Mouse (Mus musculus): ENCODE measurements around the gene Ubash3b. TPM values are rescaled to one million over a fixed set of nuclear protein-coding genes. Genes with fewer than 3 reads are reported as not detected.

Ubash3b gene
- total RNA-seq (2021) = 1 to 10 TPM; 6.2 to 6.9 TPM

- DNase-seq = no peak
Observed at GRCm38 (mm10) chr9:41161413-41161812, at the start of gene Ubash3b. TSS of gene Ubash3b (minus strand) at chr9:41161697.

- DNase-seq = peak; percentile 96
Observed at GRCm38 (mm10) chr9:41207130-41208104, 45.9 kb upstream of the Ubash3b start.

GRCm38 (mm10) chr9:41206717-41207116 is 45.2 kb upstream of the Ubash3b start:
- DNase-seq = no peak

- no peak for DNase-seq
Observed at GRCm38 (mm10) chr9:41205267-41205666, 43.8 kb upstream of the Ubash3b start.

GRCm38 (mm10) chr9:41199456-41200252 is 38.2 kb upstream of the Ubash3b start:
- DNase-seq = no peak

GRCm38 (mm10) chr9:41198501-41199265 is 37.2 kb upstream of the Ubash3b start:
- DNase-seq = no peak

- no peak for DNase-seq
Observed at GRCm38 (mm10) chr9:41195742-41196311, 34.3 kb upstream of the Ubash3b start.

- DNase-seq = no peak
Observed at GRCm38 (mm10) chr9:41191651-41192210, 30.2 kb upstream of the Ubash3b start.

GRCm38 (mm10) chr9:41190745-41191482 is 29.4 kb upstream of the Ubash3b start:
- DNase-seq = peak; percentile 84

GRCm38 (mm10) chr9:41187939-41188338 is 26.4 kb upstream of the Ubash3b start:
- no peak for DNase-seq

GRCm38 (mm10) chr9:41187498-41187897 is 26.0 kb upstream of the Ubash3b start:
- no peak for DNase-seq

GRCm38 (mm10) chr9:41185331-41185730 is 23.8 kb upstream of the Ubash3b start:
- DNase-seq = no peak

GRCm38 (mm10) chr9:41182550-41182949 is 21.1 kb upstream of the Ubash3b start:
- DNase-seq = peak; percentile 58

- no peak for DNase-seq
Observed at GRCm38 (mm10) chr9:41181803-41182202, 20.3 kb upstream of the Ubash3b start.

GRCm38 (mm10) chr9:41181372-41181771 is 19.9 kb upstream of the Ubash3b start:
- DNase-seq = no peak

- no peak for DNase-seq
Observed at GRCm38 (mm10) chr9:41179056-41179455, 17.6 kb upstream of the Ubash3b start.

- no peak for DNase-seq
Observed at GRCm38 (mm10) chr9:41173158-41173557, 11.7 kb upstream of the Ubash3b start.

- no peak for DNase-seq
Observed at GRCm38 (mm10) chr9:41172426-41172825, 10.9 kb upstream of the Ubash3b start.

GRCm38 (mm10) chr9:41170026-41170425 is 8.5 kb upstream of the Ubash3b start:
- peak; percentile 35 for DNase-seq

- DNase-seq = no peak
Observed at GRCm38 (mm10) chr9:41168656-41169055, 7.2 kb upstream of the Ubash3b start.

GRCm38 (mm10) chr9:41168206-41168605 is 6.7 kb upstream of the Ubash3b start:
- DNase-seq = no peak
